Mouse (Mus musculus): ENCODE data around the gene Vezf1.

- no peak for TF ChIP-seq SIN3A (IDR thresholded peaks at IDR 0.05; ENCODE audit: low read length)
- no peak; the same call in 1 of the 2 replicates for TF ChIP-seq RAD21 (IDR thresholded peaks at IDR 0.05; ENCODE audit: low read depth, low read length)
Observed at GRCm38 (mm10) chr11:88075701-88076100, 7.6 kb downstream of the Vezf1 start.
